Mouse (Mus musculus) activated CD4-positive, CD25-positive, alpha-beta regulatory T cell, adult 4 months (primary cell): ENCODE results near the gene Olfr830. TPM values are rescaled to one million over a fixed set of nuclear protein-coding genes. Genes with fewer than 3 reads are reported as not detected.
"Not testable (repeated sequence)": the region's sequence is repeated elsewhere in the genome, so short reads cannot be mapped to it uniquely, and the experiment has no call there.

ENCODE experiments used
- ATAC-seq: one replicate; pipeline ENCODE4 v1.8.0; 2017
- polyA plus RNA-seq, 2 experiments: library from polyadenylated mRNA; unstranded; fragments of 100-300 nt; shearing (Covaris generic); gene quantifications; one replicate each; pipeline ENCODE4 v1.2.1; 2017

Olfr830 gene
- polyA plus RNA-seq = not detected

DNA sequence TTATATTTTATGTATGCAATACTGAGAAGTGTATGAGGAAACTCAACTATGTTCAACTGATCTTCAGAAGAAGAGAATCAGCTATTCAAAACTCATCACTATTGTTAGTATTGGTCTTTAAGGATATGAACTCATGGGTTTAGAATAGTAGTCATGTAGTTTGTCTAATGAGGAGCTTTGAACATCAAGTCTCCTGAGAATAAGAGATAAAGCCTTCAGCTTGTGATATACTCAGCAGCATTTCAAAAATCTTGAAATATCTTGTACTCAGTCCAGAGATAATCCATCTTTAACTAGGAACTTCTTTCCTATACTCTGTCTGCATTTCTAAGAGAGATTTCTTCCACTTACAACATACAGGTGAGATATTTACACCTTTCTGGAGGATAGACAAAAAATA is at the start of gene Olfr830:
Gene Olfr830 (plus strand): TSS at position 301 of the 400 bp plus-strand sequence.
- no peak for ATAC-seq

DNA sequence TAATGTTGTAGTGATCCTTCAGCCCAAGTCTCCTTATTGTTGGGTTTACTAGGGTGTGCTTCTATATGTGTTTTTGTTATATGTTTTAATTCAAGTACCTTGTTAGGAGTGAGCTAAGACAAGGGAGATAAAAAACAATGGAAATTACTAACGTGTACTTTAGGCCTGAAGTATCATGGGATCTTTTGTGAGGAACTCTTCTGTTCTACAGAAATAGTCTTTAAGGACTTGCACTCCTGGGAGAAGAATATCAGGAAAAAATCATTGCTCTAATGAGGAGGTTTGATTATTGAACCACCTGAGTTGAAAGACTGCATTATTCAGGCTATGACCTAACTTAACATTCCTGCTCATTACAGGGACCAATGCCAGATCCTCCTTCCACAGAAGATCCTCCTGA is 19.9 kb upstream of the Olfr830 start, which contains the start of gene Olfr829:
Gene Olfr829 (plus strand): TSS at position 301 of the 400 bp plus-strand sequence.
- ATAC-seq = no peak

DNA sequence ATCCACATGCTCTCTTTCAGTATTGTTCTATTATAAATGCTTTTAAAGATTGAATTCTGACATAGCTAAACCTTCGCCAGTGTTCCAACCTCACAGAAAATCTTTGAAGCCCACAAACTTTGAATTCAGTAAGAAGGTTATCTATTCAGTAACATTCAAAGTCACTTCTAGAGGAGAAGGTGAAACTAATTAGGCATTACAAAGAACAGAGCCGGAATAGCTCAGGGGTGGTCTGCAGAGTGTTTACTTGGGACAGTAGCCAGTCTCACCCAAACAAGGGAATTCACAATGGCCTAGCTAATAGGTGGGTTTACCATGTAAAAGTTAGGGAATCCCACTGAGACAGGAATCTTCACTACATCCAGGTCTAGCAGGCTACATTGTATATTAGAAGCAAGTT is 33.2 kb downstream of the Olfr830 start:
- ATAC-seq = not testable (repeated sequence)

DNA sequence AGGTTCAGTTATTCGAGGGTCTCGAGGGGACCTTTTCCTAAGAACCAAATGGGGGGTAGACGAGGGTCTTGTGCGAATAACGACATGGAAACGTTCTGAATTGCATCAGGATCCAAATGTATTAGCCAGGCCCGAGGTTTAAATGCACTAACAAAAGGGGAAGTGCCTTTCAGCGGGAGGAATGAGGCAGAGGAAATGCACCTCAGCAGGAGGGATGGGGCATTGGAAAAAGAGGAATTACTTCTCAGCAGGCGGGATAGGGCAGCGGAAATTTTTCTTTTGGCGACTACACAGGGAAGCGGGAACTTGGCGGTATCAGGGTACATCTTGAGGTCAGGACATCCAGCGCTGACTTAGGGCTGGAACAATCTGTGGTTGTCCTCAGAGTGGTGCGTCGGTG is 53.4 kb downstream of the Olfr830 start:
- ATAC-seq = not testable (repeated sequence)

Other genes starting within 250 kb of the Olfr830 start
- gene Muc16, start 200.2 kb upstream of the Olfr830 start, polyA plus RNA-seq = under 1 TPM in 1 of 2 experiments, not detected in 1; 0.07 TPM
- gene Olfr24, start 110.7 kb upstream of the Olfr830 start, polyA plus RNA-seq = under 1 TPM in 1 of 2 experiments, not detected in 1; 0.21 TPM
- not detected for gene Olfr828, start 55.2 kb upstream of the Olfr830 start, polyA plus RNA-seq
- gene Olfr829, start 19.8 kb upstream of the Olfr830 start, polyA plus RNA-seq = not detected
- not detected for gene Olfr832, start 62.4 kb downstream of the Olfr830 start, polyA plus RNA-seq
- not detected for gene Olfr834, start 113.3 kb downstream of the Olfr830 start, polyA plus RNA-seq
- gene Olfr835, start 158.0 kb downstream of the Olfr830 start, polyA plus RNA-seq = not detected
- gene Olfr836, start 245.7 kb downstream of the Olfr830 start, polyA plus RNA-seq = not detected